Mouse (Mus musculus) hindbrain, embryonic 11.5 days (tissue): ENCODE results near the gene Gabpa. TPM values are rescaled to one million over a fixed set of nuclear protein-coding genes. Genes with fewer than 3 reads are reported as not detected.

Source experiments
- ATAC-seq: fragments of 200-750 bp; cut with Nextera tagmentation; 2 replicates; pipeline ENCODE4 v1.8.0; 2017; ENCODE audit warnings: mild to moderate bottlenecking, moderate TSS enrichment, moderate library complexity; ENCODE audit not compliant: low FRiP score
- DNase-seq: peaks from one replicate; pipeline ENCODE4 v3.0.0-alpha.2; 2015; ENCODE audit warnings: low spot score
- H3K27ac ChIP-seq: fragments of 300-500 bp; sonication (generic); 2 replicates; pipeline ENCODE4 v1.5.1; 2014; ENCODE audit warnings: mild to moderate bottlenecking, low read depth, low read length
- H3K27me3 ChIP-seq: fragments of 300-500 bp; sonication (generic); 2 replicates; pipeline ENCODE4 v1.6.1; 2014; ENCODE audit warnings: mild to moderate bottlenecking, low read length, moderate library complexity, mixed read lengths; ENCODE audit not compliant: control insufficient read depth, insufficient read depth
- H3K36me3 ChIP-seq: fragments of 300-500 bp; sonication (generic); 2 replicates; pipeline ENCODE4 v1.6.1; 2014; ENCODE audit warnings: mild to moderate bottlenecking, low read length, moderate library complexity, mixed read lengths; ENCODE audit not compliant: control insufficient read depth, insufficient read depth
- H3K4me1 ChIP-seq: fragments of 300-500 bp; sonication (generic); replicated peaks from 2 replicates; pipeline ENCODE4 v1.6.1; 2014; ENCODE audit warnings: low read length, mixed read lengths; ENCODE audit not compliant: control insufficient read depth, insufficient read depth
- H3K4me2 ChIP-seq: fragments of 300-500 bp; sonication (generic); replicated peaks from 2 replicates; pipeline ENCODE4 v1.6.1; 2014; ENCODE audit warnings: mild to moderate bottlenecking, low read depth, low read length
- H3K4me3 ChIP-seq: fragments of 300-500 bp; sonication (generic); 2 replicates; pipeline ENCODE4 v1.5.1; 2014; ENCODE audit warnings: low read depth, low read length
- H3K9ac ChIP-seq: fragments of 300-500 bp; sonication (generic); 2 replicates; pipeline ENCODE4 v1.6.1; 2014; ENCODE audit warnings: low read depth, low read length
- H3K9me3 ChIP-seq: fragments of 300-500 bp; sonication (generic); 2 replicates; pipeline ENCODE4 v1.6.1; 2016; ENCODE audit warnings: low read length; ENCODE audit not compliant: control insufficient read depth
- WGBS: fragments of 180-500 bp; shearing (Covaris S2); extraction: QIAGEN DNeasy Blood & Tissue Kit; methylation state at CpG from one replicate; pipeline ENCODE4 v1.1.7; 2014; 5-methylcytosine and 5-hydroxymethylcytosine counted together
- polyA plus RNA-seq: library from polyadenylated mRNA; unstranded; fragments of >200 nt; fragmentation: Nextera tagmentation; extraction: Ambion mirVana; gene quantifications from 2 replicates; pipeline ENCODE4 v1.2.1, GENCODE M21; 2014

Gabpa gene
- 34.8 and 40.3 TPM in 2 replicates for polyA plus RNA-seq

DNA sequence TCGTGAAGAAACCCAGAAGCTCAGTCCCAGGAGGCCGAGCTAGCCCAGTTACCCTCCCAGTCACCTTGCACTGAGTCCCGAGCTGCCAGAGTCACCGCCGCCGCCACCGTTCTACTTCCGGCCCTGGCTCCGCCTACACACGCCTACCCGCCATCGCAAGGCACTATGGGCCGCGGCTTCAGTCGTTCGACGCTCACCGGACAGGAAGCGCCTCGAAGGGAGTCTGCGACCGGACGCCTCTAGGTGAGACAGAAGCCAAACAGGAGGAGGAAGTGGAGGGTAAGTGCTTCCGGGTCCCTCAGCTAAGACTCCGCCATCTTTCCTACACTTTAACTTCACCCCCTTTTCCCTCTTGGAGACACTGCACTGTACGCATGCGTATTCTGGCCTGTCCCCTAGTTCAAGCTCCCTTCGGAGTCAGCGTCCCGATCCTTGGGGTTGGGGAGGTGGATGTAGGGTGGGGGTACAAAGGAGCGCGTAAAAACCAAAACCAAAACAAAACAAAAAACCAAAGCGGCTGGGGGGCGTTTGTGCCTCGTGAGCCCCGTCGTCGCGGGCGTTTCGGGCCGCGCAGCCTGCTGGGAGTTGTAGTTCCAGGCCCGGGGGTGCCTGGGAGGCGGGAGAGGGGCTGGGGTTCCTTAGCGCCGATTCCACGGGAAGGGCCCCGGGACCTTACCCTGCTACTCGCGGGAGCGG is at the start of gene Gabpa:
TSS of gene Gabpa (plus strand) at position 181 of the 696 bp plus-strand sequence.
- Histone ChIP-seq H3K36me3 (no peaks in the 10 kb centered on the region), H3K4me3 (peak within 1 kb of the TSS; percentile 95), H3K4me2 (peak within 1 kb of the TSS; percentile 55), H3K9ac (peak within 1 kb of the TSS; percentile 96), H3K27ac (peak within 1 kb of the TSS; percentile 97), H3K9me3 (no peaks in the 10 kb centered on the region), H3K4me1 (no peaks in the 10 kb centered on the region), H3K27me3 (no peaks in the 10 kb centered on the region)
- ATAC-seq, result peak; percentile 96
- peak; percentile 93 for DNase-seq
- WGBS, result under 1% methylated on average over 47 of the region's 52 CpGs

DNA sequence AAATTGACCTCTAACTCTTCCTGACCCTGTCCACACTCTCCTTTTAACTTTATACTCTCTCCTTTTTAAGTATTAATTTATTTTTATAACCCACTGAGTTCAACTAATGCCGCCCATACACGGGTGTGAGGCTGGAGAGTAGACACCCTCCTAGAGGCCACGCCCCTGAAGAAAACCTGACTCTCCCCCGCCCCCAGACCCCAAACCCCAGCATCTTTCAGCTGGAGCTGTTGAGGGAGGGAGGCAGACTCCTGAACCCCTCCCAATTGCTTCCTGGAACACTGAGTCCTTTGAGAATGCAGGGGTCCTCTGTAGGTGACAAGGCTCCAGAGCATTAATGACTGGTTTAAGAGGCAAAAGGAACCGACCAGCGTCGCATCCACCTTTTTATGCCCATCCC is 49.8 kb upstream of the Gabpa start:
- Histone ChIP-seq H3K9me3 (no peaks in the 10 kb centered on the region), H3K9ac (no peak overlapping the region), H3K4me3 (no peak overlapping the region), H3K4me2 (no peak overlapping the region), H3K36me3 (0 out of 2 replicates have a peak, but pooled peaks cover under 1% of the 10 kb centered on the region), H3K4me1 (no peaks in the 10 kb centered on the region), H3K27me3 (no peaks in the 10 kb centered on the region), H3K27ac (no peak overlapping the region)
- DNase-seq (no peak), ATAC-seq (no peak)
- 35% methylated on average over 7 of the region's 7 CpGs for WGBS

DNA sequence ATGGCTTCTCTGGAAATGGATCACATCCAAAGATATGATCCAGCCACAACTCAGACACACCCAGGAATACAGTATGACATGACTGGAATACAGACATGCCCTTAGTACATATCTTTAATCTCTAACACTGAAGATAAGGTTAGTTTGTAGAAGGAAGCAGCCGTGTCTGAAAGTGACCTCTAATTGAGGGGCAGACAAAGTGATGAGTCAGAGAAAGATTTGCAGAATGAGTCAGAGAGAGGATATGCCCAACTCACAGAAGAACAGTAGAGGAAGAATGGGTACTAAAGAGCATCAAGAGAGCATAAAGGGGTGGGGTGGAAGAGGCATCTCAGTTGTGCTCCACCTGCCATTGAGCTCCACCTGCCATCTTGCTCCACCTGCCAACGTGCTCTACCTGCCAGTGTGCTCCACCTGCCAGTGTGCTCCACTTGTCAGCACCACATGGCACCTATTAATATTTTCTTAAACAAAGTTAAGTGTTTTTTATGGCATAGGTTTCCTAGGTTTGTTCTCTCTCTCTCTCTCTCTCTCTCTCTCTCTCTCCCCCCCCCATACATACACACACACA is 44.0 kb upstream of the Gabpa start:
- Histone ChIP-seq H3K4me2 (no peak overlapping the region), H3K27me3 (no peaks in the 10 kb centered on the region), H3K9me3 (no peaks in the 10 kb centered on the region), H3K36me3 (no peaks in the 10 kb centered on the region), H3K27ac (no peak overlapping the region), H3K4me1 (no peaks in the 10 kb centered on the region), H3K9ac (no peak overlapping the region), H3K4me3 (no peak overlapping the region)
- no peak for DNase-seq
- 91% methylated on average over 2 of the region's 2 CpGs for WGBS
- no peak for ATAC-seq

DNA sequence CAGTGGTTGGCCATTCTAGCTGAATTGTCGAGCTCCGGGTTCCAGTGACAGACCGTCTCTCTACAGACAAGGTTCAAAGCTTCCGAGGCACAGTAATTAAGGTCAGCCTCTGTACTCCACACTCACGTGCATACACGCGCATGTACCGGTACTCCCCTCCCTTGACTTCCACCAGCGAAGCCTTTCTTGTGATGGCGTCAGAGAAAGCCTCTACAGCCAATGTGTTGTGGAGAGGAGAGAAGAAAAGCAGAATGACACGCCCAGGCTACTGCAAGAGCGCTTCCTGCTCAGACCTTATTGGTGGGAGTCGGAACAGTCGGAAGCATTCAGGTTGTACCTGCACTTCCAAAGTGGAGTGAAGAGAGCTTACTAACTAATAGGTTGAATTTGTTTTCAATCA is 41.3 kb upstream of the Gabpa start:
- Histone ChIP-seq H3K27me3 (no peaks in the 10 kb centered on the region), H3K27ac (no peak overlapping the region), H3K36me3 (no peaks in the 10 kb centered on the region), H3K9ac (no peak overlapping the region), H3K9me3 (no peaks in the 10 kb centered on the region), H3K4me3 (no peak overlapping the region), H3K4me2 (no peak overlapping the region), H3K4me1 (no peaks in the 10 kb centered on the region)
- DNase-seq, result no peak
- 91% methylated on average over 14 of the region's 14 CpGs for WGBS
- no peak for ATAC-seq

DNA sequence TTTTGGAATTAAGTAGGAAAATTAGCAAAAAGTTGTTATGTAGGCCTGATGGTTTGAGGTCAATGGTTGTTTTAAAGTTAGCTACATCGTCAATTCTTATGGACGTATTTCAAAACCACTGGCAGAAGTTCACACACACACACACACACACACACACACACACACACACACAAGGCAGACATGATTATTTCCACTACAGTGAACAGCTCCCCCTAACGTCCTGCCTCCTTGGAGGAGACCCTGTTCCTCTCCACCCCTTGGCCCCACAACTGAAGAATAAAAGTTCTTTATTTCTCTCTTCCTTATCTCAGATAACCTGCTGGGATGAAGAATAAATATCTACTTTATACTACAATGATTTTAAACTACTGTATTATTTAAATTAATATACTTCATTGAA is 39.4 kb upstream of the Gabpa start:
- Histone ChIP-seq H3K9ac (no peak overlapping the region), H3K36me3 (no peaks in the 10 kb centered on the region), H3K4me2 (no peak overlapping the region), H3K9me3 (no peaks in the 10 kb centered on the region), H3K27ac (no peak overlapping the region), H3K27me3 (no peaks in the 10 kb centered on the region), H3K4me1 (no peaks in the 10 kb centered on the region), H3K4me3 (no peak overlapping the region)
- 76% methylated on average over 3 of the region's 3 CpGs for WGBS
- DNase-seq, result no peak
- ATAC-seq, result no peak

DNA sequence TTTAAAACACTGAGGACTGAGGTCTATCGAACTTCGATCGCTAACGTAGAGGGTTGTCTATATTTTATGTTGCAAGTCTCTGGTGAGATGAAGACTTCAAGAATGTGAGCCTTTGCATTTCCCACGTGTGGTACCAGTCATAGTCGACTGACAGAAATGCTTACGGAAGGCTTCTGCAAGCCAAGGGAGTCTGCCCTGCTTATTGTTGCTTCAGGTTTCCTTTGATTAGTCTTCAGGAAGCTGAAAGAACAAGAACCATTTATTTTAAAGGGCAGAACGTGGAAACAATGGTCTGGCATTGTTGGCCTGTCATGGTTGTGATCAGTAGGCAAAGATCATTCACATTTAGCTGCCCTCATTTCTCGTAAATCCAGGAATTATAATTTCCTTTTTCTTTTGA is 38.0 kb upstream of the Gabpa start:
- no peak overlapping the region for H3K9ac ChIP-seq
- no peak overlapping the region for H3K27ac ChIP-seq
- no peaks in the 10 kb centered on the region for H3K36me3 ChIP-seq
- DNase-seq (no peak), ATAC-seq (no peak)
- H3K4me3 ChIP-seq, result no peak overlapping the region
- no peaks in the 10 kb centered on the region for H3K9me3 ChIP-seq
- H3K27me3 ChIP-seq, result no peaks in the 10 kb centered on the region
- no peaks in the 10 kb centered on the region for H3K4me1 ChIP-seq
- 65% methylated on average over 9 of the region's 9 CpGs for WGBS
- H3K4me2 ChIP-seq, result no peak overlapping the region

DNA sequence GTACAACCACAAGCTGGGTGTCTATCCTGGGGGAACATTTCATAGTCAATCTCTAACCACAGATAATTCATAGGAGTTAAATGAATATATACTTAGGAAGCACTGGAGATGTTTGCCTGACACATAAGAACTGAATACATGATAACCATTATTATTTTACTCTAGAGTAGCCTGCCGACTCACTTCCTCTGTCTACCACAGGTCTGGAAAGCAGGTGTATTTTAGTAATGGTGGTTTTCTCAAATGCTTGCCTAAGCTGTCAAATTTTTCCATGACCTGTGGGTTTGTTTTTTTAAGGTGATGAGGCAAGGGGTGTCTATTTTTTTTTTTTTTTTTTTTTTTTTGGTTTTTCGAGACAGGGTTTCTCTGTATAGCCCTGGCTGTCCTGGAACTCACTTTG is 34.7 kb upstream of the Gabpa start:
- no peak overlapping the region for H3K4me2 ChIP-seq
- ATAC-seq, result no peak
- no peaks in the 10 kb centered on the region for H3K27me3 ChIP-seq
- H3K27ac ChIP-seq, result no peak overlapping the region
- no peak overlapping the region for H3K9ac ChIP-seq
- H3K9me3 ChIP-seq, result no peaks in the 10 kb centered on the region
- no peak for DNase-seq
- no peaks in the 10 kb centered on the region for H3K4me1 ChIP-seq
- WGBS, result 94% methylated on average over 1 of the region's 2 CpGs
- no peaks in the 10 kb centered on the region for H3K36me3 ChIP-seq
- no peak overlapping the region for H3K4me3 ChIP-seq

DNA sequence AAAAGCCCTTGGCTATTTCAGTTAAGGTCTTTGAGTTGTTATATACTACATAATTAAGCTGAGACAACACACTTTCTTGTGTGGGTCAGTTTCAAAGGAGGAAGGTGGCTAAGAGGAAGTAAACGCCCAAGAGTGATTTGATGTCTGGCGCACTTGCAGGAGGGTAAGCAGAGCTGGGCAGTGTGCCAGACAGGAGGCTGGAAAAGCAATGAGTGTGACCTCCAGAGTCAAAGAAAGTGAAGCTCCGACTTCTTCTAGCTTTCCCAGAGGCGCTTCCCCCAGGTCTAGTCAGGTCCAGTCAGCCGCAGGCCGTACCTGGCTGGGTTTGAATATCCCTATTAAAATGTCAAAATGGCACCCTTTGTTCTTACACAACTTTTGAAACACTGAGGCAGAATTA is 32.5 kb upstream of the Gabpa start:
- Histone ChIP-seq H3K36me3 (peaks cover 4% of the 10 kb centered on the region; the same call in 1 of the 2 replicates), H3K4me2 (no peak overlapping the region), H3K27ac (no peak overlapping the region), H3K9ac (no peak overlapping the region), H3K9me3 (no peaks in the 10 kb centered on the region), H3K4me3 (no peak overlapping the region), H3K4me1 (no peaks in the 10 kb centered on the region), H3K27me3 (no peaks in the 10 kb centered on the region)
- no peak for DNase-seq
- ATAC-seq, result no peak
- WGBS, result 85% methylated on average over 6 of the region's 6 CpGs

DNA sequence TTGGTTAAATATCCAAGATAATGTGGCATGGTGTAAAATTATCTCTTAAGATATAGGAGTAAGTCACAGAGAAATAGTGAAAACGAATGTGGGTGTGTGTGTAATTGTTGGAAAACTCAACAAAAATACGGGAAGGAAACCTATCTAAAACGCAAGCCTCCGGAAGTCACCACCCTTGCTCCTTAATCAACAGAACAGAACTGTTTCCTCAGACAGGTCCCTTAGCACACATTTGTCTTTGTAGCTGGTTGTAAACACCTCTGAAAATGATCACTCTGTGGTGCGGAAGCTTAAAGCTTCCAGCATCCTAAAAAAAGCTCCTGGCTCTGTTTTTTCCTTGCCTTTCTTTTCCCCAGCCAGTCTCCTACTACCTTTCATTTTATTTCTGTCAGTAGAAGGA is 29.9 kb upstream of the Gabpa start:
- peaks cover 7% of the 10 kb centered on the region; the same call in 1 of the 2 replicates for H3K36me3 ChIP-seq
- H3K9ac ChIP-seq, result no peak overlapping the region

More for the DNA sequence above, 29.9 kb upstream of the Gabpa start:
- Histone ChIP-seq H3K9me3 (no peaks in the 10 kb centered on the region), H3K4me3 (no peak overlapping the region), H3K4me1 (no peaks in the 10 kb centered on the region), H3K27ac (no peak overlapping the region), H3K27me3 (no peaks in the 10 kb centered on the region), H3K4me2 (no peak overlapping the region)
- WGBS, result 89% methylated on average over 5 of the region's 5 CpGs
- ATAC-seq (no peak), DNase-seq (no peak)
